Mouse (Mus musculus) layer of hippocampus, adult 8-10 months (tissue): ENCODE measurements around the gene Setdb2. TPM values are rescaled to one million over a fixed set of nuclear protein-coding genes. Genes with fewer than 3 reads are reported as not detected.
"Not testable (repeated sequence)": the region's sequence is repeated elsewhere in the genome, so short reads cannot be mapped to it uniquely, and the experiment has no call there.

Experiments
- DNase-seq, 2 experiments: peaks; one replicate each; pipeline ENCODE4 v3.0.0; 2022; ENCODE audit warnings: low spot score in 2 of 2
- total RNA-seq, 4 experiments: library from RNA; stranded (reverse); gene quantifications; 2 replicates each; pipeline ENCODE4 v1.2.4; 2022

Gene Setdb2
- 1 to 10 TPM; 4.3 to 7.1 (median 5.6) TPM for total RNA-seq

GRCm38 (mm10) chr14:59440558-59441471, at the start of gene Setdb2, which contains the start of gene Cab39l:
Setdb2 (minus strand) TSS chr14:59440884.
Cab39l (plus strand) TSS chr14:59440972.
- DNase-seq: peak; percentile 90 to 95

GRCm38 (mm10) chr14:59485247-59485810, 44.6 kb upstream of the Setdb2 start:
- DNase-seq: no peak

GRCm38 (mm10) chr14:59478699-59479098, 38.0 kb upstream of the Setdb2 start:
- peak; percentile 31 to 42 for DNase-seq

GRCm38 (mm10) chr14:59470781-59471180, 30.1 kb upstream of the Setdb2 start:
- DNase-seq: no peak

- DNase-seq: no peak
These were observed 27.1 kb upstream of the Setdb2 start for GRCm38 (mm10) chr14:59467798-59468197.

DNA sequence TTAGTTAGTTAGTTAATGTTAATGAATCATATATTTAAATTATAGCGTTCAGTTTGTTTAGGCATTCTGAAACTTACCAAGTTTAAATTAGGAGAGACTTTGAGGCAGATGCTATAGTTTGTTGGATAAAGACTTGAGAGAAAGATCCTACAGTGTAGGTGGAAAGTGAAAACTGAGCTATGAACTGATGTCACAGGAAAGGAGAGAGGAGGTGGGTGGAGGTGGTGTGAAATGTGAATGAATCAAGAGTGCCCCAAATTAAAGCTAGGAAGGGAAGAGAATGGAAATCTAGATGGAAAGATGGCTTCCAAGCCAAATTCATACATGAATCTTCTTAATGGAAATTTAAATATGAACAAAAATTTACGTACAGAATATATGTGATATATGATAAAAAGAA, 25.8 kb upstream of the Setdb2 start:
- DNase-seq: no peak

- no peak for DNase-seq
These were observed 7.3 kb upstream of the Setdb2 start for GRCm38 (mm10) chr14:59447981-59448380.

DNA sequence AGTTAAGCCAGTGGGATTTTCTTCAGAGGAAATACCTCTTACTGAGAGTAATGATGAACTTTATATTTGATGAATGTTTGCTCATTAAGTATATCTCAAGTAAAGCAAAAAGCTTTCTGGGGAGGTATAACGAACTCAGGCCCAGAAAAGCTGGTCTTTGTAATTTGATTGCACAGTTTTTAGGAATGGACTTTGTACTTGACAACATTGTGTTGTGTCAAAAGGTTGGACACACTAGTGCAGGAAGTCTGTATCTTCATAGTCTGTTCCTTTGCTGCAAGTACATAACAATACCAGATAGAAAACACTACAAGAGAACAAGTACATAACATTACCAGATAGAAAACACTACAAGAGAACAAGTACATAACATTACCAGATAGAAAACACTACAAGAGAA, 4.7 kb upstream of the Setdb2 start:
- no peak for DNase-seq

DNA sequence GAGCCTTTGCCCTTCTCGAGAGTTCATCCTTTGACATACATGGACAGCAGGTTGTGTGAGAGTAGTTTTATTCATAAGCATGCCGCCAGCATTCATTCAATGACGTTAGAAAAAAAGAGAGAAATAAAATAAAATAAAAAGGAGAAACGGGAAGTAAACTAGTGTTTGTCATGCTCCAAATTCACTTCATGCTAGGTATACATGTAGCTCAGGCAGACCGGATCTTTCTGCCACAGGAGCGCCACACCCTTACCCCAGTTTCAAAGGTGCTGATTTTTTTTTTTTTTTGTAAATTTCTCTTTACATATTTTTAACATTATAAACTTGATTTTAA, 755 bp upstream of the Setdb2 start:
- DNase-seq: no peak

DNA sequence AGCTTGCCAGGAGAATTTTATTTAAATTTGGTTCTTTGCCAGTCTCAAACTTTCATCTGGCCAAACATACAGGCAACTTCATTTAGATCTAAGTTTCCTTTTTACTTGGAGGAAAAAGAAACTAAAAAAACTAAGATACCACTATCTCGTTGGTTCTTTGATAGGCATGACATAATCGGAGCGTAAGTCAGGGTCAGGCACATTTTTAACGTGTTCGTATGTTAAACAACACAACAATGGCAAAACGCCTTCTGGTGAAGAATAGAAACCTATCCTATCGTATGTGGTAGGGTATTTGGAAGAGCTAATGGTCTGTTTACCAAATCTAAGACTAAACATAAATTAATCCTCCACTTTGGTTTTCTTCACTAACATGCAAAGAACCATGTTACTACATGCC, 645 bp downstream of the Setdb2 start:
- DNase-seq: no peak

GRCm38 (mm10) chr14:59438505-59438904, 2.2 kb downstream of the Setdb2 start:
- DNase-seq: no peak

- no peak for DNase-seq
These were observed 3.3 kb downstream of the Setdb2 start for GRCm38 (mm10) chr14:59437398-59437797.

DNA sequence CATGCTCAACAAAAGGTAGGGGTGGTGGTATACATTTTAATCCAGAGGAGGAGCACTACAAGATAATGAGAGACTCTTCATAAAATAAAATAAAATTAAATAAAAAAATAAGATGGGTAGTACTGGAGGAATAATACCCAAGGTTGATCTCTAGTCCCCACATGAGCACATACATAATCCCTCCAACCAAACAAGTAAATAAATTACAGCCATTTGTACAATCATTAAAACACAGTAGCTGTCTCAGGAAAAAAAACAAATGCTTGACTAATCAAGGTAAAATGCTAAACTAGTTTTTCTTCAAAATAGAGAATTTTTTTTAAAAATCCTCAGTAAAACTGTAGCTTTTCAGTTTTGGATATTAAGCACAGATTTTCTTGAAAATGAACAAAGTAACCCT, 5.5 kb downstream of the Setdb2 start:
- DNase-seq: no peak

- DNase-seq: no peak
These were observed 6.8 kb downstream of the Setdb2 start for GRCm38 (mm10) chr14:59433902-59434301.

DNA sequence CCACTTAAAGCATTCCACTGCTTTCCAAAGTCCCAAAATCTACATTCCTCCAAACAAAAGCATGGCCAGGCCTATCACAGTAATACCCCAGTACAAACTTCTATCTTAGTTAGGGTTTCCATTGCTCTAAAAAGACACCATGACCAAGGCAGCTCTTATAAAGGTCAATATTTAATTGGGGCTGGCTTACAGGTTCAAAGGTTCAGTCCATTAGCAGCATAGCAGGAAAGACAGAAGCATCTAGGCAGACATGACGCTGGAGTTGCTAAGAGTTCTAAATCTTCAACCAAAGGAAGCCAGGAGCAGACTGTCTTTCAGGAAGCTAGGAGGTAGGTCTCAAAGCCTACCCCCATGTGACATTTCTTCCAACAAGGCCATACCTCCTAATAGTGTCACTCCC, 10.1 kb downstream of the Setdb2 start:
- no peak for DNase-seq

DNA sequence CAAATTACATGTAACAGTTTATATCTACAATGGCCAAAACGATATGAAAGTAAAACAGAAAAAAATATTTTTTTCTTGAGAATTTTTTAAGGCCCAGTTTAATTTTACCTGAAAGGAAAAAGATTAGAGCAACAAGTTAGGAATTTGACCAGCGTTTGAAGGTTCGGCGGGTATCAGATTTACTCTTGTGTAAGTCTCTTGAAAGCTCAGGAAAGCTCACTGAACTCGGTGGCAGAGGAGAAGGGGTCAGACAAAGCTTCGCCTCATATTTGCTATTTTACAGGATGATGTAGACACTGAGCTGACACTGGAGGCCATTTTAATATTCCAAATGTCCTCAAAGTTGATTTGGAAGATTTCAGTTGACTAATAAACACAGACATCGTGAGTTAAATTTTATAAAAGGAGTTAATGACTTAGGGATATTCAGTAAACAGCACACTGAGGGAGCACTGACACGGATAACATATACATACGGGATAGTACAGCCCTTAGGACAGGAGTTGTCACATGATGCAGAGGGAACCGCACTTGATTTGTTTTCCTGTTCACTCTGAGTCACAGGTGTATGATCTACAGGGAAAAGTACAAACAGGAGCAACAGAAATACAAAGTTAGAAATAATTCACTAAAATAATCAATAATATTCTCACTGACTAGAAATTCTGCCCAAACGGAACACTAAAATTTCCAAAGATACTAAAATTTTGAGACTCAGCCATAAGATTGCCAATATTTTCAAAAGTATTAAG, 17.6 kb downstream of the Setdb2 start:
- DNase-seq: no peak

GRCm38 (mm10) chr14:59418171-59418570, 22.5 kb downstream of the Setdb2 start:
- DNase-seq: no peak

DNA sequence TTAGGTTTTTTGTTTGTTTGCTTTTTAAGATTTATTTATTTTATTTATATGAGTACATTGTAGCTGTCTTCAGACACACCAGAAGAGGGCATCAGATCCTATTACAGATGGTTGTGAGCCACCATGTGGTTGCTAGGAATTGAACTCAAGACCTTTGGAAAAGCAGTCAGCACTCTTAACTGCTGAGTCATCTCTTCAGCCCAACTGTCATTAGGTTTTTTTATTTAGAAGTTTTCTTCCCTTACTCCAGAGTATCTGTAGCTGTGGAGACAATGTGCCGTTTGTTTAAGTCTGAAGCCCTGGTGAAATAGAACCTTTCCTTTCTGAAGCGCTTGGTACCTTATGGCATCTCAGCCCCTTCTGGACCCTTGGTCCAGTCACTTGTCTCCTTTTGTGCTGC, 25.7 kb downstream of the Setdb2 start:
- not testable (repeated sequence) for DNase-seq

- no peak for DNase-seq
These were observed 43.7 kb downstream of the Setdb2 start for GRCm38 (mm10) chr14:59396999-59397398.

- DNase-seq: no peak
These were observed 45.4 kb downstream of the Setdb2 start, which contains the start of gene Phf11c for GRCm38 (mm10) chr14:59395281-59395680. Phf11c (minus strand) TSS chr14:59395381.

- DNase-seq: peak; percentile 17 to 47
These were observed 50.5 kb downstream of the Setdb2 start for GRCm38 (mm10) chr14:59390181-59390580.

DNA sequence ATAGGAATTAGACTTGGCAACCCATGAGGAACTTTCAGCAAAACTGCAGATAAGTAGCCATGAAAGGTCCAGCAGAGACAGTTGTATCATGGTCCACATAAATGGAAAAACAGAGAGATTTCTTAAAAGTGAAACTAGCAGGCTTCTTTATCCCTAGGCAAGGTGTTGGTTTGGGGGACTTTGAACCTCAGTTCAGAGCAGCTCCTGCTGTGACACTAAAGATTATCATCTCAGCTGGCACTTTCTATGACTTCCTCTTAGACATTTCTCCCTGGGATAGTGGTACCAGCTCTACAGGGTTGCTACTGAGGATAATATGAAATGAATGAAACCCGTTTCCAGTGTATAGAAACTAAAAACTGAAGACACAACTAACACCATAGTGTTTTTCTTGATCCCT, 51.2 kb downstream of the Setdb2 start:
- DNase-seq: no peak
